Mouse (Mus musculus) olfactory bulb, adult 2 months (tissue): ENCODE results near the gene Sema5a.

Experiments
- CTCF ChIP-seq: fragments of 200-500 bp; IDR thresholded peaks from 2 replicates; pipeline ENCODE4 v1.5.1; 2012; ENCODE audit warnings: low read depth, mild to moderate bottlenecking, low read length, moderate library complexity; ENCODE audit not compliant: insufficient read depth
- POLR2A ChIP-seq: fragments of 200-500 bp; IDR thresholded peaks from 2 replicates; pipeline ENCODE4 v1.6.1; 2012; ENCODE audit warnings: mild to moderate bottlenecking, low read depth, low read length, moderate library complexity; ENCODE audit not compliant: insufficient read depth

DNA sequence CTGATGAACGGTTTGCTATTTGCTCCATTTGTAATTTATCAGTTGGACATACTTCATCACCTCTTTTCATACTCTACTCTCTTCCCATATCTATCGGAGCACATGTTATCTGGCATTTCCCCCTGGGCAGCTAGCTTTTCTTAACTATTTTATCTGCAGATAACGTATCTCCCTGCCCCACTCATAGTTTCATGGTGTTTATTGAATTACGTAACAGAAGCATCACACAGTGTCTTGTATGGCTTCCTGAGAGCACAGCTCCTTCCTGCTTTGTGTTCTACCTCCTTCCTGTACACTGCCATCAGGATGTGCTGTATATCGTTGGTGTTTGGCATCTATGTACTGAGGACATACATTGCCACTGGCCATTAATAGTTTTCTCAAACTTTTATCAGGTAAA, 98.9 kb downstream of the Sema5a start:
- TF ChIP-seq CTCF (no peak), POLR2A (no peak)
